Mouse (Mus musculus) CH12.LX (cell line): Measurements from ENCODE around the gene Bri3.
A peak's percentile ranks its signal among the peaks of the same experiment; 100 is the strongest.

ENCODE experiments used
- CHD1 ChIP-seq: IDR thresholded peaks from 2 replicates; pipeline ENCODE4 v1.6.1; 2012; ENCODE audit warnings: low read depth, low read length, improper control_type of control experiment, inconsistent platforms
- CTCF ChIP-seq, 2 experiments: IDR thresholded peaks in 1 of 2; conservative IDR thresholded peaks in 1 of 2; 2 replicates each; pipeline ENCODE4 v1.5.1; 2011 to 2012; ENCODE audit warnings: low read depth in 2 of 2, low read length in 2 of 2, improper control_type of control experiment in 1 of 2, inconsistent platforms in 1 of 2, mild to moderate bottlenecking in 1 of 2, moderate library complexity in 1 of 2
- E2F4 ChIP-seq: IDR thresholded peaks from 2 replicates; pipeline ENCODE4 v1.6.1; 2011; ENCODE audit warnings: low read depth, low read length, improper control_type of control experiment; ENCODE audit not compliant: insufficient replicate concordance
- EP300 ChIP-seq: IDR thresholded peaks from 2 replicates; pipeline ENCODE4 v1.6.1; 2011; ENCODE audit warnings: low read length, improper control_type of control experiment
- MXI1 ChIP-seq: IDR thresholded peaks from 2 replicates; pipeline ENCODE4 v1.6.1; 2011; ENCODE audit warnings: mild to moderate bottlenecking, low read depth, low read length, improper control_type of control experiment
- MYC ChIP-seq: IDR thresholded peaks from 2 replicates; pipeline ENCODE4 v1.6.1; 2011; ENCODE audit warnings: low read depth, mild to moderate bottlenecking, improper control_type of control experiment, low read length
- NRF1 ChIP-seq: IDR thresholded peaks from 2 replicates; pipeline ENCODE4 v1.6.1; 2014; ENCODE audit warnings: low read depth, mild to moderate bottlenecking, inconsistent platforms, low read length, improper control_type of control experiment, moderate library complexity
- POLR2A ChIP-seq: IDR thresholded peaks from 2 replicates; pipeline ENCODE4 v1.6.1; 2011; ENCODE audit warnings: low read depth, mild to moderate bottlenecking, improper control_type of control experiment, low read length
- RAD21 ChIP-seq: IDR thresholded peaks from 2 replicates; pipeline ENCODE4 v1.6.1; 2011; ENCODE audit warnings: low read depth, mild to moderate bottlenecking, low read length, improper control_type of control experiment, moderate library complexity
- TCF12 ChIP-seq: IDR thresholded peaks from 2 replicates; pipeline ENCODE4 v1.6.1; 2014; ENCODE audit warnings: low read depth, mild to moderate bottlenecking, inconsistent platforms, low read length, improper control_type of control experiment
- USF2 ChIP-seq: conservative IDR thresholded peaks from 2 replicates; pipeline ENCODE4 v1.6.1; 2011; ENCODE audit warnings: low read depth, low read length, improper control_type of control experiment
- ZC3H11A ChIP-seq: IDR thresholded peaks from 2 replicates; pipeline ENCODE4 v1.6.1; 2012; ENCODE audit warnings: low read depth, mild to moderate bottlenecking, inconsistent platforms, low read length, improper control_type of control experiment
- ZNF384 ChIP-seq: IDR thresholded peaks from 2 replicates; pipeline ENCODE4 v1.6.1; 2012; ENCODE audit warnings: low read depth, low read length, improper control_type of control experiment, inconsistent platforms

GRCm38 (mm10) chr5:144254811-144255631 lies 10.8 kb downstream of the Bri3 start:
- TF ChIP-seq E2F4 (no peak), RAD21 (no peak), MXI1 (no peak), CTCF (conservative IDR thresholded peaks at IDR 0.05 in 1 of 2, IDR thresholded peaks at IDR 0.05 in 1 of 2; ENCODE audit: low read depth in 2 of 2, low read length in 2 of 2) (no peak), USF2 (no peak; the same call in 1 of the 2 replicates), POLR2A (peak; percentile 40; the same call in 1 of the 2 replicates), ZNF384 (no peak), NRF1 (peak; percentile 32; the same call in 1 of the 2 replicates), MYC (no peak), CHD1 (no peak), EP300 (no peak), ZC3H11A (no peak), TCF12 (peak; percentile 65)
